20 mouse cellular contexts compared by ENCODE assay signal in the genomic region with DNA sequence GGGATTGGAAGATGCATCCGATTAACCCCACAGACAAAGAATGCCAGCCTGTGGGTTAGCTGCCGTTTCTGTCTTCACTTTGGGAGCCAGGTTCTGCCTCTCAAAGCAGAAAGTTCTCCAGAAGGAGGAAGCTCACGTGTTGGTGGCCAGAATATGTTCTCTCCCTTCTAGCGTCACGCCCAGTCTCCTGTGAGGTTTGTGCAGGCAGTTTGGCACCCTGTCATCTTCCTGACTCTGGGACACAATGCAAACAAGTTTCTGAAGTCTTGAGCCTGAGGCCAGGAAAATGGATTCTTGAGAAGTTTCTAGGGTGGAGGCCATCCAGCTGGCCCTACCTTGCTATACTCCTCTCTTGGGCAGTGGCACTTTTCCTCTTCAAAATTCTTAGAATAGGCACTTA.
"Had no signal": no experiment of that assay in that cellular context is flagged by ENCODE, and none has a peak within 500 bp of the region (broad histone marks: within the 10 kb centered on the region; RNA-seq: fewer than 3 reads in every experiment).

No protein-coding gene starts in this region.

- DNase-seq: kidney, adult 2 months; kidney, postnatal 25 days; layer of hippocampus, postnatal 36 days; liver; lung, embryonic 14.5 days; retina, postnatal 1 day; right cerebral cortex, postnatal 25 days; spleen, adult 18-20 months; thymus, adult 2 months; thymus, postnatal 4 days had no signal

- H3K4me3 ChIP-seq: left cerebral cortex, adult 2 months; limb, embryonic 10.5 days; limb, embryonic 13.5 days; liver, embryonic 12.5 days; liver, embryonic 15.5 days; midbrain, embryonic 12.5 days; midbrain, embryonic 15.5 days; neural tube, embryonic 13.5 days; stomach, embryonic 15.5 days had no signal

- ATAC-seq: intestine, postnatal 0 days; liver, embryonic 12.5 days; midbrain, embryonic 15.5 days had no signal
